Mouse (Mus musculus) fibroblast of lung, adult 2 months (primary cell): ENCODE data around the gene Pax6.

Experiments
- DNase-seq: peaks from one replicate; pipeline ENCODE4 v3.0.0-alpha.2; 2011; ENCODE audit warnings: low read depth

Gene Pax6

GRCm38 (mm10) chr2:105683771-105684410, 15.2 kb downstream of the Pax6 start:
- DNase-seq, result no peak

- no peak for DNase-seq
These were observed 16.4 kb downstream of the Pax6 start for GRCm38 (mm10) chr2:105684991-105685650.

GRCm38 (mm10) chr2:105685651-105686050, 17.0 kb downstream of the Pax6 start:
- DNase-seq, result no peak

GRCm38 (mm10) chr2:105686363-105687316, 17.9 kb downstream of the Pax6 start:
- DNase-seq, result no peak

DNA sequence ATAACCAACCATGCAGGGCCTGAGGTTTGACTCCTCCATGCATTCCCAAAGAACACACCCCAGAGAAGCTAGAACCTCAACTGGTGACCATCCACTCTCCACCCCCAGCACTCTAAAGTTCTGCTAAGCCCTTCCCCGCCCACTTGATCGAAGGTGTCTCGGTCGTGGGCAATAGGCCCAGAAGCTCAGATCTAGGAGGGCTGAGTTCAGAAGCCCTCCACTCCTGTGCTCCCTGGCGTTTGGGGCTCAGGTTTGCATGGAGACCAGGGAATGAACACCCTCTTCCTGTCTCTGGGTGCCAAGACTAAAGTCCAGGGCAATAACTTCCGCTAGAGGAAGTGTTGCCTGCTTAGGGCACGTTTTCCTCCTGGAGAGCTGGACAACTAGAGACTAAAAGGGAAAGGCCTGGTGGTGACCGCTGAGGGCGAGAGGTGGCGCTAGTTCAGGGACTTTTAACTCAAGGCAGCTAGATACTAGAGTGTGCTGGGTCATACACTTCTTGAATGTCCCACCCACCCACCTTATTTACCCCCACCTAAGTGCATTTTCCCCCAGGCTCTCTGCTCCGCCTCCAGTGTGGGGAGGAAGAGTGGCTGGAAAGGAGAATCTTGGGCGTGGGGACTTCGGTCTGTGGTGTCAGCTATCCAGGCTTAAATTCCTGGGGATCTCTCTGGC, 18.8 kb downstream of the Pax6 start:
- DNase-seq, result no peak

GRCm38 (mm10) chr2:105688011-105688410, 19.3 kb downstream of the Pax6 start:
- DNase-seq, result no peak

DNA sequence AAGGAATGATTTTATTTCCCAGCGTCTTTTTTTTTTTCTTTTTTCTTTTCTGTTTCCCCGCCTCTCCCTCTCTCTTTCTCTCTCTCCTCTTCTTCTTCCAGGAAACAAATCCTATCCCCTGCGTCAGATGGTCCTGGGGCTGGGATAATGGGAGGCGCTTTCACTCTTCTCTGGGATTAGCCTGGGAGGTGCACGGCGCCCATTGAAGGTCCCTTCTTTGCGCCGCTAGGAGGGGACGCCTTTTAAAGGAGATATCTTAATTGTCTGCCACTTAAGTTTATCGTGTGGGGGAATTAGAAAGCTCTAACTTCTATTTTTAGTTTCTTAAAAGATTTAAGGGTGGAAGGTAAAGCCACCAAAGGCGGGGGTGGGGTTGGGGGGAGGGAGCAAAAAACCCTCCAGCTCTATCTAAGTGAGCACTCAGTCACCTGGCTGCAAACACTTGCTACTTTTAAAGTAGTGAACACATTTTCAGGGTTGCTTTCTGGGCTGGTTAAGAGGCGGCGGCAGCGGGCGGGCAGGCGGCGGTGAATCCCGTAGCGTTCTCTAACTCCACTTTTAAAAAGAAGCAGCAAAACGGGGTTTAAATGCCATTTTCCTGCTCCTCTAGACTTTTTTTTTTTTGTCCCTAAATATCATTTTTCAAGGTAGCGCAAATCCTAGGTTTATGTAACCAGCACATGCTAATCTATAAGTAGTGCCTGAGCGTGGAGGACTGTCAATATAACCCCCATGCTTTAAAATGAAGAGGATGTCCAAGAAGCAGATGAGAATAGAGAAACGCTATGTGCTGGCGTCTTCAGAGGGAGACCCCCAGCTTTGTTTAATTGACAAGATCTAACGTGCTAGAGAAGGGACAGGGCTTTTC, 20.0 kb downstream of the Pax6 start:
- DNase-seq, result no peak

DNA sequence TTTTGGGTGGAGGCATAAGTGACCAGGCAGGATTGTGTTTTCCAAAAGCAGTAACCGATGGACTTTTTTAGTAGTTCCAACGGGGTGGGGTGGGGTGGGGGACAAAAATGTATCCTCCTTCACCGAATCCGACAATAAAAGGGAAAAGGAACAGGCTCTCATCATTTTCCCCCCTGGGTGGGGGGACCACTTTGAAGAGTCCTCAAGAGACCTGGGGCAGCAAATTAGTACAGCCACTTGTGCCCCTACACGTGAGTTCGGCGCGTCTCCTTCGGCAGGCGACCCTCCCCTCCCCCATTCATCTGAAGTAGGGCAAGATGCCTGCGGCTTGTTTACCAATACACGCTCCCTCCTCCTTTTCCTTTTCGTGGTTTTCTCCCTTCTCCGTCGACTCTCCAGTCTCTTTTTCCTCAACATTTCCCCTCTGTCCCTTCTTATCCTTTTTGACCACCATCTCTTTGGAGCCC, 20.6 kb downstream of the Pax6 start:
- DNase-seq, result no peak

DNA sequence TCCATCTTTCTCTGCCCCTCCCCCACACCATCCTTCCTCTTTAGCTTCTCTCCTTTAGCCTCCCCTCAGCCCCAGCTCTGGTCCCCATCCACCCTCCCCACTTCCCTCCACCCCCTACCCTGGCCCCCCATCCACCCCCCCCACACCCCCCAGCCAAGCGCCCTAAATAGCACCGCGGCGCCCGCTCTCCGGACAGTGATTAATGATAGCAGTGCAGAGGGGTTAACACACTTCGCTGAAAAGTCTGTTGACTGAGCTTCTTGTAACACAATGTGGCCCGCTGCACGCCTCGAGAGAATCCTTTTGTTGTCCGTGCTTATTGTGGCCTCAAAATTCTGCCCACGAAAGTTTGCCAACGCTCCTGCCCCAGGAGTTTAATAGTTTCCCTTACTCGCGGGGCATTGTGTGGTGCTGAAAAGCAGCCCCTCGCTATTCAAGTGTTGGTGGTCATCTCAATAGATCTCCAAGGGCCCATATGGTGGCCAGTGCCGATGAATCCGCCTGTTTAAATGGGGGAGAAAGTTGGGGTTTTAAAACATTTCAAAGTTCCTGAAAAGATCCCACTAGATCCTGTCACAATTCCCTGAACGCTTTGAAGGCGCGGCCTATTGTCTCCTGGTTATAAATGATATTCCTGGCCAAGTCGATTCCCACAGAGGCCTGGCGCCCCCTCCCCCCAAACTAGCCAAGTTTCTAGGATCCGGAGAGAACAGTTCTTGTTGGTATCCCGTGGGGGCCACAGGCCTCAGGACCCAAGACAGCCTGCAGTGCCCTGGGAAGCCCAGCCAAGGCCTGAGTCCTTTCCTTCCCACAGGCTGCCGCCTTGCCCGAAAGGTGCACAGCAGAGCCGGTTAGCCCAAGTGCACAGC, 21.3 kb downstream of the Pax6 start:
- DNase-seq, result no peak

DNA sequence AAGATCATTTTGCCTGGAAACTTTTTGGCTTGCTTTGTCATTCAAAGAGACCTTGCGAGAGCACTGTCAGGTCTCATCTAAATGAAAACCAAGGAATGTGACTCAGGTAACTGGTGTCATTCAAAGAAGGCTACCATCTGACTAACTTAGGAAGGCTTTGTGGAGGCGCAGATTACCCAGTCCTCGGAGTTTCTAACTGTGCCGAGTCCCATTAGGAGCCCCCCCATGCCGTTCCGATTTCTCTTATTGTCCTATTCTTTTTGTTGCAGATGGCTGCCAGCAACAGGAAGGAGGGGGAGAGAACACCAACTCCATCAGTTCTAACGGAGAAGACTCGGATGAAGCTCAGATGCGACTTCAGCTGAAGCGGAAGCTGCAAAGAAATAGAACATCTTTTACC, 22.6 kb downstream of the Pax6 start:
- DNase-seq, result no peak

DNA sequence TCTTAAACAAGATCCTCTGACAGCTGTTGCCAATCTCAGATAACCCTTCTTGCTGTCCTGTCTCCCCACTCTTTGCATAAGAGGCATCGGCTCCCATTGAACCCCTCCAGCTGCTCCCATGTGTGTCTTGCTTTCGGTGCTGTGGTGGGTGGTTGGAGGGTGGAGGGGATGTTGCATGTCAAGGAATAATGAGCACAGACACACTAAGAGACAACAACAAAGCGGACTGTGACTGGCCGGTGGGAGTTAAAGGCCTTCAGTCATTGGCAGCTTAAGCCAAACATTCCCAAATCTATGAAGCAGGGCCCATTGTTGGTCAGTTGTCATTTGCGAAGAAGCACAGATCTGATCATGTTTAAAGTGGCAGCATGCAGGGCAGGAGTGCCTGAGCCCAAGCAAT, 29.0 kb downstream of the Pax6 start:
- DNase-seq, result no peak

DNA sequence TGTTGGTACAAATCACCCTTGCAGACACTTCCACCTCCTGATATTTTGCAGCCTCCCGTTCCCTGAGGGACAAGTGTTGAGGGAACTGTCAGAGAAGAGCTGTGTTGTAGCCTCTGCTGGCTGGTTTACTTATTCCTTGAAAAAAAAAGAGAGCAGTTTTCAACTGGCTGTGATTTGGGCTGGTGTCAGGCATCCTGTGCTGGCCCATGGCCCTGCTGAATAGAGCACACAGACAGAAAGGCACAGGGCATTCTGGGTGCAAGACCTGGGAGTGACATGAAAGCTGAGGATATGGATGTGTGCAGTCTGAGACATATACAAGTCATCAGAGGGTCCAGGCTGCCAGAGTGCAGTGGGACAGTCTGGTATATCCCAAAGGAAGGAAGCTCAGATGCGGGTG, 29.9 kb downstream of the Pax6 start:
- DNase-seq, result no peak

DNA sequence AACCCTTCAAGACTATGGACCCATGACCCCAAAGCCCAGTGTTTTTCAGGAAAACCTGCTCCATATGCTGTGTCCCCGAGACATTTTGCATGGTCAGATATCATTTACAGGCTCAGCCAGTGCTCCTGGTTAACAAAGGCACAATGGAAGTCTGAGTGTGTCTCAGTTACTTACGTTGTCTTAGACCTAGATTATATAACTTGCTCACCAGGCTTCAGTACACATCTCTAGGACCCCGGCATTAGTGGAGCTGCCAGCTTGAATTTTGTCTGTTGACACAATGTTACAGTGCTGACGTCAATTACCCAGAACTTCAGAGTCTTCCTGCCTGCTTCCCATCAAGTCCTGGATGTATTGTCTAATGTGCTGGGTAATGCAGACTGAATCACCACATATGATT, 33.1 kb downstream of the Pax6 start:
- no peak for DNase-seq

DNA sequence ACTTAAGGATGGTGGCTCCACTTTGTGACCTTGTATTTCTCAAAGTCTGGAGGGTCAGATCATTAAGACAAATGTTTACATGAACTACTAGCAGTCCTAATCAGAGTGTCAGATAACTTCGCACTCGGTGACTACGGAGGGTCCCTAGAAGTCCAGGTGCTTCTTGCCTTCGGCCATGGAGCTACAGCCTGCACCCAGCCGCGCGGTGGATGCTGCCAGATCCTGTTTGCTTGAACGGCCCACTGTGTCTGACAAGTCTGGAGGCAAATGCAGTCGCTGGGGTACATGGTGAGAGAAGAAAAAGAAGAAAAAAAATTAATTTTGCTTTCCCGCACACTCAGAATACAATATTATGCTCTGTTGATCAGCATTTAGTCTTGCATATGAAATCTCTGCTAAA, 33.9 kb downstream of the Pax6 start:
- DNase-seq, result no peak

- DNase-seq, result no peak
These were observed 36.6 kb downstream of the Pax6 start for GRCm38 (mm10) chr2:105705320-105705719.

GRCm38 (mm10) chr2:105709126-105709525, 40.4 kb downstream of the Pax6 start:
- DNase-seq, result no peak

- no peak for DNase-seq
These were observed 41.8 kb downstream of the Pax6 start for GRCm38 (mm10) chr2:105710511-105710910.

GRCm38 (mm10) chr2:105715409-105716115, 46.9 kb downstream of the Pax6 start:
- no peak for DNase-seq

- DNase-seq, result no peak
These were observed 58.0 kb downstream of the Pax6 start for GRCm38 (mm10) chr2:105726657-105727056.

GRCm38 (mm10) chr2:105730704-105731103, 62.0 kb downstream of the Pax6 start:
- DNase-seq, result no peak
